Mouse (Mus musculus) left cerebral cortex, adult 18-20 months (tissue): Measurements from ENCODE around the gene Cnbd2. TPM values are rescaled to one million over a fixed set of nuclear protein-coding genes. Genes with fewer than 3 reads are reported as not detected.
A peak's percentile ranks its signal among the peaks of the same experiment; 100 is the strongest.

Experiments used
- DNase-seq, 2 experiments: peaks; one replicate each; pipeline ENCODE4 v3.0.0; 2021 to 2022; ENCODE audit warnings: low spot score in 2 of 2, mixed read lengths in 1 of 2
- long read RNA-seq, 2 experiments: library from polyadenylated mRNA; stranded (forward); transcript quantifications; one replicate each; pipeline ENCODE4 v2.0.0; 2021
- total RNA-seq, 2 experiments: library from RNA; stranded (reverse); gene quantifications; 2 replicates each; pipeline ENCODE4 v1.2.3; 2021

Cnbd2 gene
- total RNA-seq = 1 to 10 TPM; 5.4 to 5.6 TPM
- long read RNA-seq, experiment 1, partial matches to known transcripts = 1 of 10 reads
- long read RNA-seq, experiment 1, other reads (novel, unspliced or antisense) = 7 of 10 reads
- long read RNA-seq, experiment 2, partial matches to known transcripts = 0 of 9 reads
- long read RNA-seq, experiment 2, other reads (novel, unspliced or antisense) = 4 of 9 reads

- peak; percentile 81 to 87 for DNase-seq
Measured at GRCm38 (mm10) chr2:156312297-156312897, at the start of gene Cnbd2, which contains the start of gene Scand1. Gene Cnbd2 (plus strand): TSS chr2:156312299. Gene Scand1 (minus strand): TSS chr2:156312704.

- DNase-seq = no peak
Measured at GRCm38 (mm10) chr2:156263204-156263893, 48.8 kb upstream of the Cnbd2 start.

GRCm38 (mm10) chr2:156267636-156268035, 44.5 kb upstream of the Cnbd2 start:
- DNase-seq = no peak

GRCm38 (mm10) chr2:156272553-156272952, 39.5 kb upstream of the Cnbd2 start:
- no peak for DNase-seq

GRCm38 (mm10) chr2:156278226-156279017, 33.7 kb upstream of the Cnbd2 start:
- peak; percentile 79 to 86 for DNase-seq

- DNase-seq = no peak
Measured at GRCm38 (mm10) chr2:156281227-156281626, 30.9 kb upstream of the Cnbd2 start.

- DNase-seq = no peak
Measured at GRCm38 (mm10) chr2:156285161-156285560, 26.9 kb upstream of the Cnbd2 start.

GRCm38 (mm10) chr2:156286733-156287132, 25.4 kb upstream of the Cnbd2 start:
- no peak for DNase-seq

GRCm38 (mm10) chr2:156288222-156288621, 23.9 kb upstream of the Cnbd2 start:
- no peak for DNase-seq

GRCm38 (mm10) chr2:156289552-156290160, 22.4 kb upstream of the Cnbd2 start:
- DNase-seq = no peak

GRCm38 (mm10) chr2:156291998-156292397, 20.1 kb upstream of the Cnbd2 start:
- DNase-seq = no peak

- no peak for DNase-seq
Measured at GRCm38 (mm10) chr2:156295601-156296063, 16.5 kb upstream of the Cnbd2 start.

- no peak for DNase-seq
Measured at GRCm38 (mm10) chr2:156296190-156296589, 15.9 kb upstream of the Cnbd2 start.

- no peak for DNase-seq
Measured at GRCm38 (mm10) chr2:156297653-156298052, 14.4 kb upstream of the Cnbd2 start.

- DNase-seq = peak; percentile 13 to 57
Measured at GRCm38 (mm10) chr2:156298458-156298857, 13.6 kb upstream of the Cnbd2 start.

- DNase-seq = no peak
Measured at GRCm38 (mm10) chr2:156302063-156302462, 10.0 kb upstream of the Cnbd2 start.

- no peak for DNase-seq
Measured at GRCm38 (mm10) chr2:156304351-156304750, 7.7 kb upstream of the Cnbd2 start.

GRCm38 (mm10) chr2:156305818-156306217, 6.3 kb upstream of the Cnbd2 start:
- no peak for DNase-seq

- no peak for DNase-seq
Measured at GRCm38 (mm10) chr2:156307261-156307660, 4.8 kb upstream of the Cnbd2 start.

- DNase-seq = no peak
Measured at GRCm38 (mm10) chr2:156309948-156310347, 2.2 kb upstream of the Cnbd2 start.

GRCm38 (mm10) chr2:156310455-156310854, 1.6 kb upstream of the Cnbd2 start:
- no peak for DNase-seq
